Mouse (Mus musculus) small intestine, adult 2 months (tissue): ENCODE results near the gene Dnaja4.
"Not testable (repeated sequence)": the region's sequence is repeated elsewhere in the genome, so short reads cannot be mapped to it uniquely, and the experiment has no call there.

Experiments used
- CTCF ChIP-seq: fragments of 200-500 bp; IDR thresholded peaks from 2 replicates; pipeline ENCODE4 v1.5.1; 2012; ENCODE audit warnings: low read depth, mild to moderate bottlenecking, control low read depth, inconsistent platforms, low read length, moderate library complexity, mixed read lengths; ENCODE audit not compliant: insufficient replicate concordance, insufficient read length; ENCODE audit errors: extremely low read depth
- POLR2A ChIP-seq: fragments of 200-500 bp; IDR thresholded peaks from 2 replicates; pipeline ENCODE4 v1.6.1; 2012; ENCODE audit warnings: low read depth, mild to moderate bottlenecking, control low read depth, inconsistent platforms, low read length, moderate library complexity

GRCm38 (mm10) chr9:54690697-54691096, 8.0 kb upstream of the Dnaja4 start:
- TF ChIP-seq POLR2A, CTCF: not testable (repeated sequence)
